Mouse (Mus musculus): ENCODE results near the gene Gucd1. TPM values are rescaled to one million over a fixed set of nuclear protein-coding genes. Genes with fewer than 3 reads are reported as not detected.

The Gucd1 gene
- polyA plus RNA-seq, 1 experiment from 2014 or later: 19.6 TPM

- no peak overlapping the region for H3K4me2 ChIP-seq
- H3K9ac ChIP-seq: no peak overlapping the region
- ATAC-seq (ENCODE audit: low read depth): peak; percentile 86
- H3K4me3 ChIP-seq: no peak overlapping the region
- H3K9me3 ChIP-seq: no peaks in the 10 kb centered on the region
- no peaks in the 10 kb centered on the region for H3K36me3 ChIP-seq
- WGBS: 55% methylated on average over 13 of the region's 13 CpGs
- peak overlapping the region; percentile 39 for H3K27ac ChIP-seq (replicated peaks)
- peaks cover 19% of the 10 kb centered on the region for H3K4me1 ChIP-seq (replicated peaks)
- H3K27me3 ChIP-seq: no peaks in the 10 kb centered on the region
Observed at GRCm38 (mm10) chr10:75438132-75438810, 79.5 kb downstream of the Gucd1 start.

- 100% methylated on average over 1 of the region's 1 CpGs for WGBS
- H3K36me3 ChIP-seq: no peaks in the 10 kb centered on the region
- H3K9me3 ChIP-seq: no peaks in the 10 kb centered on the region
- ATAC-seq (ENCODE audit: low read depth): no peak
- no peak overlapping the region for H3K9ac ChIP-seq
- H3K27ac ChIP-seq (replicated peaks): no peak overlapping the region
- H3K27me3 ChIP-seq: no peaks in the 10 kb centered on the region
- peaks cover 19% of the 10 kb centered on the region for H3K4me1 ChIP-seq (replicated peaks)
- no peak overlapping the region for H3K4me2 ChIP-seq
- no peak overlapping the region for H3K4me3 ChIP-seq
Observed at GRCm38 (mm10) chr10:75437284-75437683, 80.5 kb downstream of the Gucd1 start.

GRCm38 (mm10) chr10:75436604-75437217 lies 81.1 kb downstream of the Gucd1 start:
- no peak overlapping the region for H3K9ac ChIP-seq
- no peak overlapping the region for H3K27ac ChIP-seq (replicated peaks)
- ATAC-seq (ENCODE audit: low read depth): peak; percentile 24; the same call in 1 of the 2 replicates
- peaks cover 3% of the 10 kb centered on the region; the same call in 1 of the 2 replicates for H3K9me3 ChIP-seq
- no peaks in the 10 kb centered on the region for H3K36me3 ChIP-seq
- H3K27me3 ChIP-seq: no peaks in the 10 kb centered on the region
- H3K4me2 ChIP-seq: no peak overlapping the region
- peaks cover 19% of the 10 kb centered on the region for H3K4me1 ChIP-seq (replicated peaks)
- 24% methylated on average over 3 of the region's 3 CpGs for WGBS
- H3K4me3 ChIP-seq: no peak overlapping the region

GRCm38 (mm10) chr10:75430633-75431032 lies 87.1 kb downstream of the Gucd1 start:
- no peak overlapping the region for H3K4me3 ChIP-seq
- H3K27ac ChIP-seq (replicated peaks): no peak overlapping the region
- peaks cover 7% of the 10 kb centered on the region; the same call in 1 of the 2 replicates for H3K9me3 ChIP-seq
- WGBS: 93% methylated on average over 6 of the region's 6 CpGs
- H3K4me1 ChIP-seq (replicated peaks): no peaks in the 10 kb centered on the region
- no peak overlapping the region for H3K4me2 ChIP-seq
- H3K9ac ChIP-seq: no peak overlapping the region
- no peaks in the 10 kb centered on the region for H3K36me3 ChIP-seq
- no peaks in the 10 kb centered on the region for H3K27me3 ChIP-seq
- no peak for ATAC-seq (ENCODE audit: low read depth)

DNA sequence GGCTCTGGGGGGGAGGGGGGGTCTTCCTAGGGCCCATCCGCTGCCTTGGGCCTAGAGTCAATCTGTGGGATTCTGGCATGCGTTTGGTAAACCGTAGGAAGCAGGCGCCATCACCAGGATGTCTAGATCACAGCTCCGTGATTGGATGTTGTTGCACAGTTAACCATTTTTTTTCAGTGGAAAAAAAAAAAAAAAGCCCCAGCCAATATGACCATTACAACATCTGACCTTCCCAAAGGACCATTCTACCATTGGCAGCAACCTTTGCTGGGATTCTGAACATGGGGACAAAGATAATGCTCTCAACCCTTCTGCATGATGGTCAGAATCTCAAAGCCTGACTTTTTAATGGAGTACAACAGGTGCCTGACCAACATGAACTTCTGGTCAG lies 87.6 kb downstream of the Gucd1 start:
- H3K4me3 ChIP-seq: no peak overlapping the region
- peaks cover 7% of the 10 kb centered on the region; the same call in 1 of the 2 replicates for H3K9me3 ChIP-seq
- H3K4me1 ChIP-seq (replicated peaks): no peaks in the 10 kb centered on the region
- no peaks in the 10 kb centered on the region for H3K27me3 ChIP-seq
- no peaks in the 10 kb centered on the region for H3K36me3 ChIP-seq
- ATAC-seq (ENCODE audit: low read depth): no peak
- no peak overlapping the region for H3K9ac ChIP-seq
- 94% methylated on average over 5 of the region's 5 CpGs for WGBS
- H3K27ac ChIP-seq (replicated peaks): no peak overlapping the region
- no peak overlapping the region for H3K4me2 ChIP-seq

GRCm38 (mm10) chr10:75429522-75430146 lies 88.1 kb downstream of the Gucd1 start:
- Histone ChIP-seq H3K4me1 (replicated peaks) (no peaks in the 10 kb centered on the region), H3K27ac (replicated peaks) (no peak overlapping the region), H3K9me3 (peaks cover 7% of the 10 kb centered on the region; the same call in 1 of the 2 replicates), H3K27me3 (no peaks in the 10 kb centered on the region), H3K36me3 (no peaks in the 10 kb centered on the region), H3K9ac (no peak overlapping the region), H3K4me2 (no peak overlapping the region), H3K4me3 (no peak overlapping the region)
- 87% methylated on average over 7 of the region's 7 CpGs for WGBS
- no peak for ATAC-seq (ENCODE audit: low read depth)

DNA sequence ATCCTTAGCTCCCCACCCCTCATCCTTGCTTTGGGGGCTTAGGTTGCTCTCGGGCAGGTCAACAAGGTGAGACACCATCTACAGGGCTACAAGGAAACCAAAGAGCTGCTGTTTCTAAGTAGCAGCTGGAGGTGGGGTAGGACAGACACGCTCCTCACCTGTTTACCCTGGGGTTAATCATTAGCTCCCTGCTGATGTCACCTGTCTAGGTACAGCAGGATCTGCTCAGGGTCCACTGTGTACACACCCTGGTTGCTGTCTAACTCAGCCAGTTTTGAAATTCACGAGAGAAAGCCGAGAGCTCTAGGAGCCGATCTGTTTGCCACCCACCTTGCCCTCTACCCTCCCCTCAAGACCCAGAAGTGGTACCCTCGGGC lies 88.8 kb downstream of the Gucd1 start:
- no peak overlapping the region for H3K27ac ChIP-seq (replicated peaks)
- H3K36me3 ChIP-seq: no peaks in the 10 kb centered on the region
- WGBS: 93% methylated on average over 6 of the region's 6 CpGs
- H3K4me3 ChIP-seq: no peak overlapping the region
- H3K9ac ChIP-seq: no peak overlapping the region
- H3K9me3 ChIP-seq: peaks cover 7% of the 10 kb centered on the region; the same call in 1 of the 2 replicates
- no peak for ATAC-seq (ENCODE audit: low read depth)
- no peaks in the 10 kb centered on the region for H3K27me3 ChIP-seq
- no peaks in the 10 kb centered on the region for H3K4me1 ChIP-seq (replicated peaks)
- H3K4me2 ChIP-seq: no peak overlapping the region

DNA sequence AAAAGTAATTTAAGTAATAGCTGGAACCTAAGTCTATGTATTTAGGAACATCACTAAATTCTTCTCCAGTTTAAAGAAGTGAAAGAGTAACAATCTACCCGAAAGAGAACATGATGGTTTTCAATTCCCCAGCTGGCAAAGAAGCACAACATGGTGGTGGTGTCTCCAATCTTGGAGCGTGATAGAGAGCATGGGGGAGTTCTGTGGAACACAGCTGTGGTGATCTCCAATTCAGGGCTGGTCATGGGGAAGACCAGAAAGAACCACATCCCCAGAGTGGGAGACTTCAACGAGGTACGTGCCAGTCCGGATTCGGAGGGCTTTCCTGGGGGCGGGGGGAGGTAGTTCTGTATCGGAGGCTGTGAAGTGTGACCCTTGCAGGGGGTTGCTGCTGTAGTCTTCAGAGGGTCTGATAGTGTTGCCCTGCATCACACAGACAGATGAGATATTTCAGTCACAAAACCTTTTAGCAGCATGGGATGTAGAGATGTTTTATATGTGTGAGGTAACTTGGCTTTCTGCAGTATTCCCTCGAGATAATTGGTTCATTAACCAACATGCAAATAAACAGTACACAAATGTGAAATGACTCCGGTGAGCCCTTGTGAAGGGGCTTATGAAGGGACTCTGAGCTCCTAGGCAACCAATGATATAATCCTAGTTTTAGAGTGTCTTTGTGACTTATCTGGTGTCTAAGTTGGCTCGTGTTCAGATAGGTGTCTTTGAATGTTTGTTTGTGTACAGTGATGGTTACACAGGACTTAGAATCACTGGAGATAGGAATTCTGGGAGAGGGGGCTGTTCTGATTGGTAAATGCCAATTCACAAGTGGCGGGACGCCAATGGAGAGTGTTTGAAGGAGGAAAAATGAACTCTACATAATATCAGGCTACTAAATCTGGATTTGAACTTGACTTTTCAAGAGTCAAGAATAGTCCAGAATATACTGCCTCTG lies 89.4 kb downstream of the Gucd1 start:
- Histone ChIP-seq H3K4me2 (no peak overlapping the region), H3K36me3 (no peaks in the 10 kb centered on the region), H3K9ac (no peak overlapping the region), H3K27me3 (no peaks in the 10 kb centered on the region), H3K4me1 (replicated peaks) (no peaks in the 10 kb centered on the region), H3K9me3 (peaks cover 7% of the 10 kb centered on the region; the same call in 1 of the 2 replicates), H3K27ac (replicated peaks) (no peak overlapping the region), H3K4me3 (no peak overlapping the region)
- ATAC-seq (ENCODE audit: low read depth): no peak
- WGBS: 85% methylated on average over 13 of the region's 13 CpGs

GRCm38 (mm10) chr10:75424498-75424901 lies 93.3 kb downstream of the Gucd1 start:
- 94% methylated on average over 10 of the region's 10 CpGs for WGBS
- no peak for ATAC-seq (ENCODE audit: low read depth)

DNA sequence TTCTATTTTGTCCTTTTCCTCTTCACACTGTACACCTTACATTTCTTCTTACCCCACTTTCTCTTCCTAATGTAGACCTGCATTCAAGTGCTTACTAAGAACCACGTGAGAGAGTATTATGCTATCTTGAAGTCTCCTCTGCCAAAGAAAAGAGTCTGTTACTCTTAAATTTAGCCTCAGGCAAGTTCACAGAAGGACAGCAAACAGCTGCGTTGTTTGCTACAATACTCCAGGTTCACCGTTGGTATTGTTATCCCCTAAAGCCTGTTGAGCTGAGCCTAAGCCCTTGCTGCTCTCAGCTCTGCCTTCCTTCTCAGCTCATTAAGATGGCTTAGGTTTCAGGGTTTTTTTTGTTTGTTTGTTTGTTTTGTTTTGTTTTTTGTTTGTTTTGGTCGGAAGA lies 99.0 kb downstream of the Gucd1 start:
- Histone ChIP-seq H3K4me3 (no peak overlapping the region), H3K27ac (replicated peaks) (no peak overlapping the region), H3K27me3 (no peaks in the 10 kb centered on the region), H3K4me1 (replicated peaks) (no peaks in the 10 kb centered on the region), H3K9ac (no peak overlapping the region), H3K4me2 (no peak overlapping the region), H3K36me3 (no peaks in the 10 kb centered on the region), H3K9me3 (no peaks in the 10 kb centered on the region)
- ATAC-seq (ENCODE audit: low read depth): no peak
- WGBS: 78% methylated on average over 4 of the region's 4 CpGs

More at GRCm38 (mm10) chr10:75424498-75424901, 93.3 kb downstream of the Gucd1 start:
- Histone ChIP-seq H3K4me3 (no peak overlapping the region), H3K27ac (replicated peaks) (no peak overlapping the region), H3K4me2 (no peak overlapping the region), H3K9me3 (no peaks in the 10 kb centered on the region), H3K9ac (no peak overlapping the region), H3K4me1 (replicated peaks) (no peaks in the 10 kb centered on the region), H3K36me3 (no peaks in the 10 kb centered on the region), H3K27me3 (no peaks in the 10 kb centered on the region)

- H3K27ac ChIP-seq (replicated peaks): no peak overlapping the region
- H3K4me3 ChIP-seq: no peak overlapping the region
- H3K4me1 ChIP-seq (replicated peaks): peaks cover 7% of the 10 kb centered on the region; the same call in 1 of the 2 replicates
- H3K4me2 ChIP-seq: no peak overlapping the region
- WGBS: 91% methylated on average over 8 of the region's 8 CpGs
- no peak overlapping the region for H3K9ac ChIP-seq
- no peak for ATAC-seq (ENCODE audit: low read depth)
- H3K36me3 ChIP-seq: no peaks in the 10 kb centered on the region
- no peaks in the 10 kb centered on the region for H3K27me3 ChIP-seq
- no peaks in the 10 kb centered on the region for H3K9me3 ChIP-seq
Observed at GRCm38 (mm10) chr10:75417363-75418042, 100.3 kb downstream of the Gucd1 start.

All from neural tube, embryonic 13.5 days (tissue).